8 mouse cellular contexts compared by ENCODE assay signal in genomic region chr5:107289234-107289764, GRCm38 (mm10). TPM values are rescaled to one million over a fixed set of nuclear protein-coding genes. Genes with fewer than 3 reads are reported as not detected.
DNase-seq lines count a peak whose midpoint lies in the region; ATAC-seq and TF ChIP-seq lines count a peak whose summit lies in the region.

Tgfbr3 (minus strand) TSS chr5:107289629.

- under 1% methylated on average over 53 of the region's 54 CpGs for WGBS in forebrain, embryonic 12.5 days
- 0% methylated on average over 48 of the region's 54 CpGs for WGBS in heart, embryonic 16.5 days
- WGBS in liver, embryonic 16.5 days (ENCODE audit: insufficient replicate concordance) = 0% methylated on average over 51 of the region's 54 CpGs
- under 1% methylated on average over 50 of the region's 54 CpGs for WGBS in neural tube, embryonic 13.5 days

- no peaks in the 10 kb centered on the region for H3K79me2 ChIP-seq in CH12.LX (replicated peaks; ENCODE audit: control insufficient read depth, extremely low read depth, insufficient read depth, poor library complexity, severe bottlenecking)

- H3K36me3 ChIP-seq in CH12.LX (replicated peaks in 1 of 2; ENCODE audit: control insufficient read depth in 1 of 2, insufficient read depth in 1 of 2, low read length in 1 of 2) = no peaks in the 10 kb centered on the region
- H3K36me3 ChIP-seq in forebrain, embryonic 12.5 days (replicated peaks) = no peaks in the 10 kb centered on the region
- no peaks in the 10 kb centered on the region for H3K36me3 ChIP-seq in heart, embryonic 16.5 days (ENCODE audit: control insufficient read depth, insufficient read depth)
- H3K36me3 ChIP-seq in liver, embryonic 16.5 days (ENCODE audit: control insufficient read depth, insufficient read depth) = no peaks in the 10 kb centered on the region
- H3K36me3 ChIP-seq in neural tube, embryonic 13.5 days = no peaks in the 10 kb centered on the region
- H3K36me3 ChIP-seq in testis, adult 2 months (ENCODE audit: control insufficient read depth, insufficient read depth, low read length) = no peaks in the 10 kb centered on the region

- DNase-seq in CH12.LX (ENCODE audit: extremely low read depth) = no peak
- peak; percentile 65 for DNase-seq in c-Kit-positive CD71-negative TER-119-negative erythroid progenitor cells, embryonic 14.5 days (ENCODE audit: low read depth)
- peak; percentile 87 to 93 for DNase-seq in kidney, postnatal 25 days

- peak within 1 kb of the TSS; percentile 71 for H3K4me2 ChIP-seq in CH12.LX (ENCODE audit: insufficient read depth, low read depth, poor library complexity, severe bottlenecking)
- peak within 1 kb of the TSS; percentile 100 for H3K4me2 ChIP-seq in forebrain, embryonic 12.5 days
- H3K4me2 ChIP-seq in heart, embryonic 16.5 days (ENCODE audit: low read depth, low read length) = peak within 1 kb of the TSS; percentile 87
- H3K4me2 ChIP-seq in liver, embryonic 16.5 days (ENCODE audit: low read depth, low read length) = peak within 1 kb of the TSS; percentile 94
- H3K4me2 ChIP-seq in neural tube, embryonic 13.5 days = peak within 1 kb of the TSS; percentile 99

- no peaks in the 10 kb centered on the region for H3K27me3 ChIP-seq in CH12.LX (replicated peaks)
- peaks cover 51% of the 10 kb centered on the region for H3K27me3 ChIP-seq in forebrain, embryonic 12.5 days
- H3K27me3 ChIP-seq in heart, embryonic 16.5 days (ENCODE audit: control insufficient read depth, insufficient read depth, low read length) = no peaks in the 10 kb centered on the region
- peaks cover 16% of the 10 kb centered on the region for H3K27me3 ChIP-seq in liver, embryonic 16.5 days (ENCODE audit: control insufficient read depth, insufficient read depth, low read depth, low read length)
- peaks cover 32% of the 10 kb centered on the region for H3K27me3 ChIP-seq in neural tube, embryonic 13.5 days
- H3K27me3 ChIP-seq in testis, adult 2 months (ENCODE audit: control insufficient read depth, insufficient read depth, low read length) = no peaks in the 10 kb centered on the region

- peak in 1 of 2 experiments; percentile 23; a peak in 2 of 4 replicates for TF ChIP-seq CTCF in CH12.LX (conservative IDR thresholded peaks at IDR 0.05 in 1 of 2, IDR thresholded peaks at IDR 0.05 in 1 of 2; ENCODE audit: low read depth in 2 of 2, low read length in 2 of 2)
- TF ChIP-seq CTCF in testis, adult 2 months (IDR thresholded peaks at IDR 0.05; ENCODE audit: control insufficient read depth, insufficient read depth, insufficient replicate concordance, low read depth, low read length) = no peak; the same call in 1 of the 2 replicates

- no peak for TF ChIP-seq POLR2A in CH12.LX (IDR thresholded peaks at IDR 0.05; ENCODE audit: low read depth, low read length)
- TF ChIP-seq POLR2A in testis, adult 2 months (IDR thresholded peaks at IDR 0.05; ENCODE audit: control insufficient read depth, low read depth, low read length) = peak; percentile 38

- peaks cover 0 to 3% of the 10 kb centered on the region in 2 experiments; a peak in 1 of 4 replicates for H3K4me1 ChIP-seq in CH12.LX (ENCODE audit: control insufficient read depth in 1 of 2, insufficient read depth in 2 of 2)
- H3K4me1 ChIP-seq in forebrain, embryonic 12.5 days = peaks cover 11% of the 10 kb centered on the region
- H3K4me1 ChIP-seq in heart, embryonic 16.5 days (ENCODE audit: control insufficient read depth, insufficient read depth, low read length) = peaks cover 16% of the 10 kb centered on the region
- peaks cover 6% of the 10 kb centered on the region; the same call in 1 of the 2 replicates for H3K4me1 ChIP-seq in liver, embryonic 16.5 days (ENCODE audit: control insufficient read depth, low read depth, low read length)
- peaks cover 21% of the 10 kb centered on the region for H3K4me1 ChIP-seq in neural tube, embryonic 13.5 days (replicated peaks)
- H3K4me1 ChIP-seq in testis, adult 2 months (ENCODE audit: control insufficient read depth, insufficient read depth, low read length) = peaks cover 13% of the 10 kb centered on the region

- in situ Hi-C loops in CH12.LX (cut with MboI; ENCODE audit: low pct_ligation_motif_present, low pct_unique_long_range_greater_than_20kb, low sequenced_read_pairs) = loop anchor here (10.0 kb wide), 1 partner anchor 294 kb away; no protein-coding TSS in a partner anchor

- TF ChIP-seq RAD21 in CH12.LX (IDR thresholded peaks at IDR 0.05; ENCODE audit: low read depth, low read length) = no peak; the same call in 1 of the 2 replicates

- H3K27ac ChIP-seq in CH12.LX (ENCODE audit: insufficient read depth, low read depth) = no peak within 1 kb of the TSS
- peak within 1 kb of the TSS; percentile 57; the same call in 1 of the 2 replicates for H3K27ac ChIP-seq in forebrain, embryonic 12.5 days
- peak within 1 kb of the TSS; percentile 96 for H3K27ac ChIP-seq in heart, embryonic 16.5 days (ENCODE audit: low read length)
- H3K27ac ChIP-seq in liver, embryonic 16.5 days (ENCODE audit: low read length) = peak within 1 kb of the TSS; percentile 62
- peak within 1 kb of the TSS; percentile 81 for H3K27ac ChIP-seq in neural tube, embryonic 13.5 days (replicated peaks)
- H3K27ac ChIP-seq in testis, adult 2 months (ENCODE audit: control insufficient read depth, insufficient read depth, low read depth, low read length) = peak within 1 kb of the TSS; percentile 69

- TF ChIP-seq EP300 in CH12.LX (IDR thresholded peaks at IDR 0.05; ENCODE audit: low read length) = no peak

- peak; percentile 91 for ATAC-seq in forebrain, embryonic 12.5 days (ENCODE audit: low FRiP score)
- ATAC-seq in heart, embryonic 16.5 days (replicated peaks; ENCODE audit: extremely low read depth, insufficient read depth, low FRiP score) = peak; percentile 88
- ATAC-seq in liver, embryonic 16.5 days (ENCODE audit: low read depth) = peak; percentile 78
- peak; percentile 95 for ATAC-seq in neural tube, embryonic 13.5 days (ENCODE audit: low read depth)

- H3K9ac ChIP-seq in CH12.LX (ENCODE audit: insufficient read depth, low read depth) = 0 out of 2 replicates have a peak within 1 kb of the TSS, but pooled peaks have one; percentile 34
- peak within 1 kb of the TSS; percentile 58 for H3K9ac ChIP-seq in forebrain, embryonic 12.5 days
- peak within 1 kb of the TSS; percentile 97 for H3K9ac ChIP-seq in heart, embryonic 16.5 days (ENCODE audit: low read length)
- peak within 1 kb of the TSS; percentile 72 for H3K9ac ChIP-seq in liver, embryonic 16.5 days (ENCODE audit: low read depth, low read length)
- peak within 1 kb of the TSS; percentile 80 for H3K9ac ChIP-seq in neural tube, embryonic 13.5 days

- dilution Hi-C loops in CH12.LX (cut with MboI; ENCODE audit: extremely low pct_ligation_motif_present, extremely low pct_unique_long_range_greater_than_20kb, low sequenced_read_pairs) = no loop called here

- H3K4me3 ChIP-seq in CH12.LX (replicated peaks in 1 of 3; ENCODE audit: low read depth in 2 of 3, low read length in 2 of 3, poor library complexity in 1 of 3) = peak within 1 kb of the TSS; percentile 13 to 65 (median 41)
- H3K4me3 ChIP-seq in forebrain, embryonic 12.5 days (replicated peaks) = peak within 1 kb of the TSS; percentile 62
- H3K4me3 ChIP-seq in heart, embryonic 16.5 days (ENCODE audit: low read length) = peak within 1 kb of the TSS; percentile 99
- H3K4me3 ChIP-seq in liver, embryonic 16.5 days (ENCODE audit: low read depth, low read length) = peak within 1 kb of the TSS; percentile 76
- peak within 1 kb of the TSS; percentile 61 for H3K4me3 ChIP-seq in neural tube, embryonic 13.5 days
- peak within 1 kb of the TSS; percentile 86 for H3K4me3 ChIP-seq in testis, adult 2 months (ENCODE audit: control insufficient read depth, low read depth, low read length)

- peaks cover 8% of the 10 kb centered on the region for H3K9me3 ChIP-seq in CH12.LX (replicated peaks; ENCODE audit: low read length)
- no peaks in the 10 kb centered on the region for H3K9me3 ChIP-seq in forebrain, embryonic 12.5 days
- H3K9me3 ChIP-seq in heart, embryonic 16.5 days (replicated peaks; ENCODE audit: control insufficient read depth, low read length) = no peaks in the 10 kb centered on the region
- no peaks in the 10 kb centered on the region for H3K9me3 ChIP-seq in liver, embryonic 16.5 days (replicated peaks; ENCODE audit: control insufficient read depth, low read length)
- H3K9me3 ChIP-seq in neural tube, embryonic 13.5 days = no peaks in the 10 kb centered on the region

TF ChIP-seq in CH12.LX, 34 proteins besides CTCF, POLR2A, EP300 and RAD21:
- TF ChIP-seq MAFK (IDR thresholded peaks at IDR 0.05; ENCODE audit: insufficient replicate concordance, low read length) = no peak
- TF ChIP-seq UBTF (IDR thresholded peaks at IDR 0.05; ENCODE audit: low read depth, low read length) = 0 out of 2 replicates have a peak, but pooled peaks have one; percentile 50
- no peak for TF ChIP-seq USF1 (IDR thresholded peaks at IDR 0.05; ENCODE audit: low read depth, low read length)
- TF ChIP-seq SMC3 (IDR thresholded peaks at IDR 0.05; ENCODE audit: low read depth, low read length) = 0 out of 2 replicates have a peak, but pooled peaks have one; percentile 7
TF ChIP-seq in CH12.LX: peak in this region for 2.

RNA-seq across cellular contexts. Expression of gene Tgfbr3, which starts in this region (rescaled TPM):
- 0.25 and 0.30 TPM in 2 replicates for total RNA-seq in CH12.LX (2012; rRNA removed)
- 0.09 and 0.46 TPM in 2 replicates for total RNA-seq in CH12.LX (2014; rRNA removed)
- 0.10 and 0.13 TPM in 2 replicates for polyA plus RNA-seq in CH12.LX (2012; ENCODE audit: insufficient read length, low read depth)
- 4.0 and 5.7 TPM in 2 replicates for polyA plus RNA-seq in forebrain, embryonic 12.5 days (2016; fragmentation: Nextera tagmentation; extraction: Ambion mirVana)
- 20.1 and 23.2 TPM in 2 replicates for polyA plus RNA-seq in heart, embryonic 16.5 days (2015; fragmentation: Nextera tagmentation; extraction: Ambion mirVana)
- 6.5 and 6.8 TPM in 2 replicates for polyA plus RNA-seq in liver, embryonic 16.5 days (2015; fragmentation: Nextera tagmentation; extraction: Ambion mirVana)
- 6.9 and 7.8 TPM in 2 replicates for polyA plus RNA-seq in neural tube, embryonic 13.5 days (2015; fragmentation: Nextera tagmentation; extraction: Ambion mirVana)
- polyA plus RNA-seq in testis, adult 2 months (2012; rRNA removed) = 7.1 and 8.4 TPM in 2 replicates

Comparison
In these comparisons a context has a peak if more than half of its experiments do, and no peak if none do; other contexts are left out.
1. H3K4me3 ChIP-seq: peak in every context shown above with its lines; median percentile 99 in heart, embryonic 16.5 days; 86 in testis, adult 2 months; 76 in liver, embryonic 16.5 days; 62 in forebrain, embryonic 12.5 days; 61 in neural tube, embryonic 13.5 days; 41 in CH12.LX.
2. H3K9ac ChIP-seq: peak in every context shown above with its lines; median percentile 97 in heart, embryonic 16.5 days; 80 in neural tube, embryonic 13.5 days; 72 in liver, embryonic 16.5 days; 58 in forebrain, embryonic 12.5 days; 34 in CH12.LX.